Mouse (Mus musculus): ENCODE measurements at regions not wholly inside any gene's neighbourhood (a gene's known extent, or its start where the extent isn't known, plus 50 kb on each side); places are given as distances from the start of the nearest gene placed in this dataset.
A peak's percentile ranks its signal among the peaks of the same experiment; 100 is the strongest.

- ATAC-seq (ENCODE audit: low FRiP score) (no peak), DNase-seq (ENCODE audit: low spot score) (no peak)
- H3K9me3 ChIP-seq (ENCODE audit: low read length) = no peaks in the 10 kb centered on the region
- 72% methylated on average over 6 of the region's 6 CpGs for WGBS
- H3K27me3 ChIP-seq (ENCODE audit: insufficient read depth, low read length) = no peaks in the 10 kb centered on the region
- TF ChIP-seq CTCF (IDR thresholded peaks at IDR 0.05) = peak; percentile 28
- H3K4me2 ChIP-seq (ENCODE audit: low read depth, low read length, poor library complexity, severe bottlenecking) = no peak overlapping the region
- no peak overlapping the region for H3K4me3 ChIP-seq (ENCODE audit: low read depth, low read length)
- H3K36me3 ChIP-seq (ENCODE audit: insufficient read depth, low read length) = no peaks in the 10 kb centered on the region
- H3K9ac ChIP-seq (replicated peaks; ENCODE audit: low read length, poor library complexity, severe bottlenecking) = no peak overlapping the region
- no peak overlapping the region for H3K27ac ChIP-seq (ENCODE audit: low read depth, low read length)
- H3K4me1 ChIP-seq (ENCODE audit: insufficient read depth, low read length) = no peaks in the 10 kb centered on the region
These were observed 262.8 kb downstream of the Eepd1 start for GRCm38 (mm10) chr9:25744162-25744561.

GRCm38 (mm10) chr9:25751138-25751537 lies 269.8 kb downstream of the Eepd1 start:
- no peak overlapping the region for H3K27ac ChIP-seq (ENCODE audit: low read depth, low read length)
- H3K9ac ChIP-seq (replicated peaks; ENCODE audit: low read length, poor library complexity, severe bottlenecking) = no peak overlapping the region
- no peak overlapping the region for H3K4me3 ChIP-seq (ENCODE audit: low read depth, low read length)
- H3K4me2 ChIP-seq (ENCODE audit: low read depth, low read length, poor library complexity, severe bottlenecking) = no peak overlapping the region
- ATAC-seq (ENCODE audit: low FRiP score) (no peak), DNase-seq (ENCODE audit: low spot score) (no peak)
- H3K36me3 ChIP-seq (ENCODE audit: insufficient read depth, low read length) = no peaks in the 10 kb centered on the region
- H3K4me1 ChIP-seq (ENCODE audit: insufficient read depth, low read length) = no peaks in the 10 kb centered on the region
- no peaks in the 10 kb centered on the region for H3K9me3 ChIP-seq (ENCODE audit: low read length)
- TF ChIP-seq CTCF (IDR thresholded peaks at IDR 0.05) = no peak
- no peaks in the 10 kb centered on the region for H3K27me3 ChIP-seq (ENCODE audit: insufficient read depth, low read length)

- no peaks in the 10 kb centered on the region for H3K4me1 ChIP-seq (ENCODE audit: insufficient read depth, low read length)
- H3K9me3 ChIP-seq (ENCODE audit: low read length) = no peaks in the 10 kb centered on the region
- ATAC-seq (ENCODE audit: low FRiP score) = no peak
- H3K4me3 ChIP-seq (ENCODE audit: low read depth, low read length) = no peak overlapping the region
- TF ChIP-seq CTCF (IDR thresholded peaks at IDR 0.05) = no peak
- peak; percentile 26 for DNase-seq (ENCODE audit: low spot score)
- no peak overlapping the region for H3K27ac ChIP-seq (ENCODE audit: low read depth, low read length)
- no peak overlapping the region for H3K4me2 ChIP-seq (ENCODE audit: low read depth, low read length, poor library complexity, severe bottlenecking)
- WGBS = 50% methylated on average over 3 of the region's 3 CpGs
- no peaks in the 10 kb centered on the region for H3K36me3 ChIP-seq (ENCODE audit: insufficient read depth, low read length)
- H3K27me3 ChIP-seq (ENCODE audit: insufficient read depth, low read length) = no peaks in the 10 kb centered on the region
- no peak overlapping the region for H3K9ac ChIP-seq (replicated peaks; ENCODE audit: low read length, poor library complexity, severe bottlenecking)
These were observed 292.6 kb downstream of the Eepd1 start for GRCm38 (mm10) chr9:25773899-25774298.

GRCm38 (mm10) chr9:25782631-25783030 lies 301.3 kb downstream of the Eepd1 start:
- ATAC-seq (ENCODE audit: low FRiP score) (no peak), DNase-seq (ENCODE audit: low spot score) (no peak)
- TF ChIP-seq CTCF (IDR thresholded peaks at IDR 0.05) = no peak
- WGBS = 93% methylated on average over 1 of the region's 1 CpGs
- Histone ChIP-seq H3K4me2 (ENCODE audit: low read depth, low read length, poor library complexity, severe bottlenecking) (no peak overlapping the region), H3K27ac (ENCODE audit: low read depth, low read length) (no peak overlapping the region), H3K36me3 (ENCODE audit: insufficient read depth, low read length) (no peaks in the 10 kb centered on the region), H3K4me3 (ENCODE audit: low read depth, low read length) (no peak overlapping the region), H3K9me3 (ENCODE audit: low read length) (no peaks in the 10 kb centered on the region), H3K4me1 (ENCODE audit: insufficient read depth, low read length) (no peaks in the 10 kb centered on the region), H3K27me3 (ENCODE audit: insufficient read depth, low read length) (no peaks in the 10 kb centered on the region), H3K9ac (replicated peaks; ENCODE audit: low read length, poor library complexity, severe bottlenecking) (no peak overlapping the region)

GRCm38 (mm10) chr9:25795142-25795910 lies 314.0 kb downstream of the Eepd1 start:
- DNase-seq (ENCODE audit: low spot score) (peak; percentile 69), ATAC-seq (ENCODE audit: low FRiP score) (no peak)
- Histone ChIP-seq H3K4me1 (ENCODE audit: insufficient read depth, low read length) (no peaks in the 10 kb centered on the region), H3K4me2 (ENCODE audit: low read depth, low read length, poor library complexity, severe bottlenecking) (no peak overlapping the region), H3K9ac (replicated peaks; ENCODE audit: low read length, poor library complexity, severe bottlenecking) (no peak overlapping the region), H3K4me3 (ENCODE audit: low read depth, low read length) (no peak overlapping the region), H3K27me3 (ENCODE audit: insufficient read depth, low read length) (no peaks in the 10 kb centered on the region), H3K9me3 (ENCODE audit: low read length) (no peaks in the 10 kb centered on the region), H3K36me3 (ENCODE audit: insufficient read depth, low read length) (no peaks in the 10 kb centered on the region), H3K27ac (ENCODE audit: low read depth, low read length) (no peak overlapping the region)
- TF ChIP-seq CTCF (IDR thresholded peaks at IDR 0.05) = no peak
- 79% methylated on average over 8 of the region's 8 CpGs for WGBS

- DNase-seq (ENCODE audit: low spot score) (no peak), ATAC-seq (ENCODE audit: low FRiP score) (no peak)
- no peak overlapping the region for H3K4me3 ChIP-seq (ENCODE audit: low read depth, low read length)
- H3K4me2 ChIP-seq (ENCODE audit: low read depth, low read length, poor library complexity, severe bottlenecking) = no peak overlapping the region
- peak; percentile 23 for TF ChIP-seq CTCF (IDR thresholded peaks at IDR 0.05)
- H3K9ac ChIP-seq (replicated peaks; ENCODE audit: low read length, poor library complexity, severe bottlenecking) = no peak overlapping the region
- H3K27ac ChIP-seq (ENCODE audit: low read depth, low read length) = no peak overlapping the region
- H3K27me3 ChIP-seq (ENCODE audit: insufficient read depth, low read length) = no peaks in the 10 kb centered on the region
- no peaks in the 10 kb centered on the region for H3K4me1 ChIP-seq (ENCODE audit: insufficient read depth, low read length)
- no peaks in the 10 kb centered on the region for H3K36me3 ChIP-seq (ENCODE audit: insufficient read depth, low read length)
- no peaks in the 10 kb centered on the region for H3K9me3 ChIP-seq (ENCODE audit: low read length)
These were observed 328.2 kb downstream of the Eepd1 start for GRCm38 (mm10) chr9:25809562-25809961.

Data from midbrain, postnatal 0 days (tissue).